In the genomic region with DNA sequence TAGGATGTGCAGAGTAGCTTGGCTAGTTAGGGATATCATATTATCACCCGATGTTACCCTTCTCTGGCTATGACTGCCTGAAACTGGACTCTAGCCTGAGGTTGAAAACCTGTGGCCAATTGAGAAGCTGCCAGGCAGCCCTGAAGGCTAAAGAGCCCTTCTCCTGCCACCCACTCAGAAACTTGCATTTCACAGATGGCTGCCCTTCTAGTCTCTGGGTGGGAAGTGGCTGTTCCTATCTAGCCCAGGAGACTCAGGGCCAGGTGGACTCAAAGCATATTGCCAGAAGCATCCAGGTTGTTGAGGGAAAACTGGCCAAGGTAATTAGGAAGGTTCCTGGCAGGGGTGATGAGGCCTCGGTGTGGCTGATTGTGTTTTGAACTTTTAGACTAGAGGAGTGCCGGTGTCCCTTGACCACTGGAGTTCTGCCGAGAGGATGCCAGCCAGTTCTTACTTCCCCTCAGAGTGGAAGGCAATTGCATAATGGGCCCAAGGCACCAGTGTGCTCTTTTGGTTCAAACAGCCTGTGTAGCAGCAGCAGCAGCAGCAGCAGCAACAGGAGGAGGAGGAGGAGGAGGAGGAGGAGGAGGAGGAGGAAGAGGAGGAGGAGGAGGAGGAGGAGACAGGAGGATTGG, we compare ENCODE assay signal across 15 mouse cellular contexts. TPM values are rescaled to one million over a fixed set of nuclear protein-coding genes. Genes with fewer than 3 reads are reported as not detected.
DNase-seq lines count a peak whose midpoint lies in the region; ATAC-seq and TF ChIP-seq lines count a peak whose summit lies in the region.
"Had no signal": no experiment of that assay in that cellular context is flagged by ENCODE, and none has a peak within 500 bp of the region (broad histone marks: within the 10 kb centered on the region; RNA-seq: fewer than 3 reads in every experiment).

No protein-coding gene starts in this region.

- H3K4me1 ChIP-seq in hindbrain, embryonic 10.5 days (replicated peaks): peaks cover 32% of the 10 kb centered on the region
- peaks cover 28% of the 10 kb centered on the region for H3K4me1 ChIP-seq in hindbrain, embryonic 13.5 days (replicated peaks)
- no peaks in the 10 kb centered on the region; the same call in none of the 2 replicates for H3K4me1 ChIP-seq in hindbrain, embryonic 14.5 days (replicated peaks; ENCODE audit: control insufficient read depth, insufficient read depth, low read length)
- no peaks in the 10 kb centered on the region for H3K4me1 ChIP-seq in intestine, postnatal 0 days (replicated peaks; ENCODE audit: control insufficient read depth, insufficient read depth, low read length)
- H3K4me1 ChIP-seq: heart, embryonic 12.5 days had no signal

- H3K4me3 ChIP-seq in hindbrain, embryonic 10.5 days: no peak overlapping the region
- H3K4me3 ChIP-seq in hindbrain, embryonic 13.5 days: no peak overlapping the region
- H3K4me3 ChIP-seq in hindbrain, embryonic 14.5 days (replicated peaks; ENCODE audit: low read length): no peak overlapping the region
- H3K4me3 ChIP-seq in intestine, postnatal 0 days (ENCODE audit: low read depth, low read length): no peak overlapping the region
- H3K4me3 ChIP-seq: heart, embryonic 12.5 days; layer of hippocampus, adult 2 months; myocyte had no signal

- ATAC-seq in hindbrain, embryonic 13.5 days (ENCODE audit: low FRiP score): no peak
- ATAC-seq in hindbrain, embryonic 14.5 days (ENCODE audit: low FRiP score): no peak
- no peak for ATAC-seq in intestine, postnatal 0 days
- ATAC-seq: activated CD4-positive, CD25-positive, alpha-beta regulatory T cell, adult 4 months; hindbrain, embryonic 16.5 days had no signal

- H3K9ac ChIP-seq in hindbrain, embryonic 13.5 days: no peak overlapping the region
- no peak overlapping the region for H3K9ac ChIP-seq in hindbrain, embryonic 14.5 days
- H3K9ac ChIP-seq in intestine, postnatal 0 days (ENCODE audit: low read depth, low read length): no peak overlapping the region
- H3K9ac ChIP-seq: heart, embryonic 12.5 days had no signal

- H3K9me3 ChIP-seq in hindbrain, embryonic 10.5 days: no peaks in the 10 kb centered on the region
- no peaks in the 10 kb centered on the region for H3K9me3 ChIP-seq in hindbrain, embryonic 13.5 days
- no peaks in the 10 kb centered on the region for H3K9me3 ChIP-seq in hindbrain, embryonic 14.5 days (ENCODE audit: control insufficient read depth, low read length)
- H3K9me3 ChIP-seq in intestine, postnatal 0 days (ENCODE audit: control insufficient read depth): no peaks in the 10 kb centered on the region
- H3K9me3 ChIP-seq: heart, embryonic 12.5 days had no signal

- no peak overlapping the region for H3K4me2 ChIP-seq in hindbrain, embryonic 13.5 days
- no peak overlapping the region for H3K4me2 ChIP-seq in hindbrain, embryonic 14.5 days (replicated peaks)
- no peak overlapping the region for H3K4me2 ChIP-seq in intestine, postnatal 0 days (replicated peaks; ENCODE audit: low read depth)
- H3K4me2 ChIP-seq: heart, embryonic 12.5 days had no signal

- no peak for DNase-seq in hindbrain, embryonic 10.5 days (ENCODE audit: low spot score)
- DNase-seq in brain, adult 2 months (ENCODE audit: low read depth, low spot score): peak; percentile 32
- DNase-seq in cerebellum, postnatal 10 days: peak; percentile 70 to 81
- DNase-seq in kidney, postnatal 14 days: peak; percentile 51
- DNase-seq in layer of hippocampus, adult 9-10 months (ENCODE audit: low spot score): no peak
- DNase-seq in hindbrain, embryonic 14.5 days (ENCODE audit: low spot score): no peak
- DNase-seq: lung, postnatal 36 days; right cerebral cortex, postnatal 4 days had no signal

- no peak for TF ChIP-seq CTCF in intestine, postnatal 0 days (IDR thresholded peaks at IDR 0.05; ENCODE audit: low read depth)

- 85% methylated on average over 4 of the region's 4 CpGs for WGBS in hindbrain, embryonic 10.5 days
- WGBS in hindbrain, embryonic 13.5 days: 82% methylated on average over 4 of the region's 4 CpGs
- WGBS in hindbrain, embryonic 14.5 days: 86% methylated on average over 4 of the region's 4 CpGs
- WGBS in intestine, postnatal 0 days: 84% methylated on average over 4 of the region's 4 CpGs

- H3K27me3 ChIP-seq in hindbrain, embryonic 10.5 days (ENCODE audit: insufficient read depth, poor library complexity, severe bottlenecking): no peaks in the 10 kb centered on the region
- H3K27me3 ChIP-seq in hindbrain, embryonic 13.5 days: no peaks in the 10 kb centered on the region
- no peaks in the 10 kb centered on the region for H3K27me3 ChIP-seq in hindbrain, embryonic 14.5 days (ENCODE audit: control insufficient read depth, insufficient read depth, low read length)
- no peaks in the 10 kb centered on the region for H3K27me3 ChIP-seq in intestine, postnatal 0 days (replicated peaks; ENCODE audit: control insufficient read depth, insufficient read depth, low read length)
- H3K27me3 ChIP-seq: heart, embryonic 12.5 days had no signal

- H3K27ac ChIP-seq in hindbrain, embryonic 10.5 days: 0 out of 2 replicates have a peak overlapping the region, but pooled peaks have one; percentile 53
- H3K27ac ChIP-seq in hindbrain, embryonic 13.5 days: no peak overlapping the region
- no peak overlapping the region for H3K27ac ChIP-seq in hindbrain, embryonic 14.5 days
- no peak overlapping the region for H3K27ac ChIP-seq in intestine, postnatal 0 days (ENCODE audit: low read depth, low read length)
- H3K27ac ChIP-seq: layer of hippocampus, adult 2 months had no signal

- H3K36me3 ChIP-seq in hindbrain, embryonic 10.5 days: no peaks in the 10 kb centered on the region
- no peaks in the 10 kb centered on the region for H3K36me3 ChIP-seq in hindbrain, embryonic 13.5 days
- no peaks in the 10 kb centered on the region for H3K36me3 ChIP-seq in hindbrain, embryonic 14.5 days (replicated peaks; ENCODE audit: control insufficient read depth, insufficient read depth)
- no peaks in the 10 kb centered on the region for H3K36me3 ChIP-seq in intestine, postnatal 0 days (ENCODE audit: control insufficient read depth, insufficient read depth)
- H3K36me3 ChIP-seq: heart, embryonic 12.5 days had no signal

RNA-seq across cellular contexts. Expression of gene Capn8, which starts 45.0 kb away (rescaled TPM):
- 0.08 TPM in 1 of 2 replicates, not detected in the other for polyA plus RNA-seq in hindbrain, embryonic 10.5 days (2016; fragmentation: Nextera tagmentation; extraction: Ambion mirVana)
- 0.10 TPM in 2 replicates for polyA plus RNA-seq in hindbrain, embryonic 13.5 days (2015; fragmentation: Nextera tagmentation; extraction: Ambion mirVana)
- polyA plus RNA-seq in hindbrain, embryonic 14.5 days (2014; fragmentation: Nextera tagmentation; extraction: Ambion mirVana): not detected in 2 replicates
- 1.0 and 1.4 TPM in 2 replicates for polyA plus RNA-seq in intestine, postnatal 0 days (2015; fragmentation: Nextera tagmentation; extraction: Ambion mirVana)
- polyA plus RNA-seq: heart, embryonic 12.5 days; myocyte had no signal

Comparison
In these comparisons a context has a peak if more than half of its experiments do, and no peak if none do; other contexts are left out.
1. DNase-seq: peak in brain, adult 2 months (single experiment), cerebellum, postnatal 10 days (2 of 2) and kidney, postnatal 14 days (single experiment); none in hindbrain, embryonic 10.5 days (single experiment), layer of hippocampus, adult 9-10 months (single experiment) and hindbrain, embryonic 14.5 days (single experiment).